ENCODE assay signal across 9 mouse cellular contexts in genomic region chr4:89485981-89486531, GRCm38 (mm10).
DNase-seq lines count a peak whose midpoint lies in the region; ATAC-seq and TF ChIP-seq lines count a peak whose summit lies in the region.
"Had no signal": no experiment of that assay in that cellular context is flagged by ENCODE, and none has a peak within 500 bp of the region (broad histone marks: within the 10 kb centered on the region; RNA-seq: fewer than 3 reads in every experiment).

No protein-coding gene starts in this region.

- no peaks in the 10 kb centered on the region for H3K36me3 ChIP-seq in forebrain, embryonic 14.5 days (ENCODE audit: control insufficient read depth, insufficient read depth, low read length)
- no peaks in the 10 kb centered on the region for H3K36me3 ChIP-seq in midbrain, embryonic 14.5 days (ENCODE audit: control insufficient read depth, insufficient read depth, low read length)
- H3K36me3 ChIP-seq: neural tube, embryonic 12.5 days had no signal

- H3K4me1 ChIP-seq in lung, adult 2 months (ENCODE audit: control insufficient read depth, insufficient read depth, low read length), result peaks cover 5% of the 10 kb centered on the region; the same call in 1 of the 2 replicates
- H3K4me1 ChIP-seq in forebrain, embryonic 14.5 days (ENCODE audit: control insufficient read depth, insufficient read depth, low read length), result no peaks in the 10 kb centered on the region
- no peaks in the 10 kb centered on the region for H3K4me1 ChIP-seq in midbrain, embryonic 14.5 days (ENCODE audit: control insufficient read depth, insufficient read depth, low read length)
- H3K4me1 ChIP-seq: neural tube, embryonic 12.5 days had no signal

- H3K9ac ChIP-seq in forebrain, embryonic 14.5 days (ENCODE audit: low read length), result no peak overlapping the region
- H3K9ac ChIP-seq in midbrain, embryonic 14.5 days (replicated peaks; ENCODE audit: low read length), result no peak overlapping the region
- H3K9ac ChIP-seq: neural tube, embryonic 12.5 days had no signal

- ATAC-seq in forebrain, embryonic 14.5 days, result no peak
- no peak for ATAC-seq in midbrain, embryonic 14.5 days (ENCODE audit: low FRiP score, low TSS enrichment)

- no peak for TF ChIP-seq POLR2A in lung, adult 2 months (IDR thresholded peaks at IDR 0.05; ENCODE audit: borderline replicate concordance, extremely low read depth, low read depth, low read length)

- no peak for TF ChIP-seq CTCF in lung, adult 2 months (IDR thresholded peaks at IDR 0.05; ENCODE audit: insufficient read depth, low read length)

- H3K9me3 ChIP-seq in forebrain, embryonic 14.5 days (replicated peaks; ENCODE audit: control insufficient read depth, low read length), result no peaks in the 10 kb centered on the region
- no peaks in the 10 kb centered on the region for H3K9me3 ChIP-seq in midbrain, embryonic 14.5 days (ENCODE audit: control insufficient read depth, low read length)
- H3K9me3 ChIP-seq: neural tube, embryonic 12.5 days had no signal

- no peak overlapping the region for H3K4me2 ChIP-seq in forebrain, embryonic 14.5 days (ENCODE audit: low read length)
- H3K4me2 ChIP-seq in midbrain, embryonic 14.5 days (ENCODE audit: low read length), result no peak overlapping the region
- H3K4me2 ChIP-seq: neural tube, embryonic 12.5 days had no signal

- H3K27me3 ChIP-seq in forebrain, embryonic 14.5 days (replicated peaks; ENCODE audit: control insufficient read depth, insufficient read depth, low read length), result no peaks in the 10 kb centered on the region
- H3K27me3 ChIP-seq in midbrain, embryonic 14.5 days (ENCODE audit: control insufficient read depth, insufficient read depth, low read length), result no peaks in the 10 kb centered on the region
- H3K27me3 ChIP-seq: neural tube, embryonic 12.5 days had no signal

- 13% methylated on average over 11 of the region's 11 CpGs for WGBS in lung, adult 2 months
- WGBS in forebrain, embryonic 14.5 days, result 50% methylated on average over 11 of the region's 11 CpGs
- WGBS in midbrain, embryonic 14.5 days, result 68% methylated on average over 11 of the region's 11 CpGs

- H3K4me3 ChIP-seq in lung, adult 2 months (replicated peaks; ENCODE audit: extremely low read depth, low read depth, low read length), result no peak overlapping the region
- no peak overlapping the region for H3K4me3 ChIP-seq in forebrain, embryonic 14.5 days (ENCODE audit: low read depth, low read length)
- H3K4me3 ChIP-seq in midbrain, embryonic 14.5 days (replicated peaks; ENCODE audit: low read depth, low read length), result no peak overlapping the region
- H3K4me3 ChIP-seq: neural tube, embryonic 12.5 days had no signal

- H3K27ac ChIP-seq in forebrain, embryonic 14.5 days (ENCODE audit: low read depth, low read length), result no peak overlapping the region
- H3K27ac ChIP-seq in midbrain, embryonic 14.5 days (replicated peaks; ENCODE audit: low read depth, low read length), result no peak overlapping the region
- H3K27ac ChIP-seq: neural tube, embryonic 12.5 days had no signal

- peak; percentile 1 to 57 for DNase-seq in layer of hippocampus, adult 18-20 months (ENCODE audit: low spot score in 2 of 2)
- DNase-seq in layer of hippocampus, postnatal 25 days (ENCODE audit: extremely low spot score in 1 of 2, low spot score in 1 of 2), result no peak
- peak; percentile 62 for DNase-seq in adipocyte (ENCODE audit: low spot score)
- peak; percentile 44 for DNase-seq in kidney, adult 11 months
- DNase-seq in lung, adult 2 months, result peak; percentile 19
- no peak for DNase-seq in forebrain, embryonic 14.5 days (ENCODE audit: low spot score)
- no peak for DNase-seq in left cerebral cortex, adult 8-10 months (ENCODE audit: low spot score in 2 of 2)
- DNase-seq in midbrain, embryonic 14.5 days, result no peak

Comparison
In these comparisons a context has a peak if more than half of its experiments do, and no peak if none do; other contexts are left out.
1. DNase-seq: peak in layer of hippocampus, adult 18-20 months (2 of 2), adipocyte (single experiment), kidney, adult 11 months (single experiment) and lung, adult 2 months (single experiment); none in layer of hippocampus, postnatal 25 days (0 of 2), forebrain, embryonic 14.5 days (single experiment), left cerebral cortex, adult 8-10 months (0 of 2) and midbrain, embryonic 14.5 days (single experiment).